Mouse (Mus musculus) thymus, postnatal 4 days (tissue): ENCODE measurements at regions not wholly inside any gene's neighbourhood (a gene's known extent, or its start where the extent isn't known, plus 50 kb on each side); places are given as distances from the start of the nearest gene placed in this dataset.

Experiments used
- DNase-seq: peaks from one replicate; pipeline ENCODE4 v3.0.0; 2021

DNA sequence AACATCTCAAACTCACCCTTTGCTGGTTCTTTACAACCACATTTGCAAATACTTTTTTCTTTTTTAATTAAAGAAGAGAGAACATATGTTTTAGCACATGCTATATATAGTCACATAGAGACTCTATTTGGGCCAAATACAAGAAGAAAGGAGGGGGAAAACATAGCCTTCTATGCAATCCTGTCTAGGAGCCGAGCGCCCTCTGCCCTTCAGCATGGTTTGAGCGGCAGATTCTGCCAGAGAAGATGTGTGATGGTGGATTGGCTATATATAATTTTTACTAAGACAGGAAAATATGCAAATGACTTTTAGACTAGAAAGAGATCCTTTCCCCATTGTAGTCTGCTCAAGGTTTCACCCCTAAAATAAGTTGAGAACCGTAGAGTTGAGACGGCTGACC is 60.0 kb upstream of the Myom1 start:
- no peak for DNase-seq

DNA sequence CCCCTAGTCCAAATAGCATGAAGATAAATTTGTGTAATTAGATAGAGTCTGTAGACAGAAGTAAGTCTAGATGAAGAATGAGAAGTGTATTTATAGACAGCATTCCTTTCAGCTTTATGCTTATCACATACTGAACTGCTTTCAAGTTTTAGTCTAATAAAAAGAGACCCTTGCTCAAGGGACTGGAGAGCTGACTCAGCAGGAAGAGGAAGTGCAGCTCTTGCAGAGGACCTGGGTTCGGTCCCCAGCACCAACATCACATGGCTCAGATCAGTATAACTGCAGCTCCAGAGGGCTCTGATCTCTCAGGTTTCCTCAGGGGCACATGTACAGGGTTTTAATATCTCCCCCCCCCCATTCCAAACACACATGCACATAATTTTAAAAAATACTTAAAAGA is 68.2 kb upstream of the Myom1 start:
- DNase-seq: no peak

DNA sequence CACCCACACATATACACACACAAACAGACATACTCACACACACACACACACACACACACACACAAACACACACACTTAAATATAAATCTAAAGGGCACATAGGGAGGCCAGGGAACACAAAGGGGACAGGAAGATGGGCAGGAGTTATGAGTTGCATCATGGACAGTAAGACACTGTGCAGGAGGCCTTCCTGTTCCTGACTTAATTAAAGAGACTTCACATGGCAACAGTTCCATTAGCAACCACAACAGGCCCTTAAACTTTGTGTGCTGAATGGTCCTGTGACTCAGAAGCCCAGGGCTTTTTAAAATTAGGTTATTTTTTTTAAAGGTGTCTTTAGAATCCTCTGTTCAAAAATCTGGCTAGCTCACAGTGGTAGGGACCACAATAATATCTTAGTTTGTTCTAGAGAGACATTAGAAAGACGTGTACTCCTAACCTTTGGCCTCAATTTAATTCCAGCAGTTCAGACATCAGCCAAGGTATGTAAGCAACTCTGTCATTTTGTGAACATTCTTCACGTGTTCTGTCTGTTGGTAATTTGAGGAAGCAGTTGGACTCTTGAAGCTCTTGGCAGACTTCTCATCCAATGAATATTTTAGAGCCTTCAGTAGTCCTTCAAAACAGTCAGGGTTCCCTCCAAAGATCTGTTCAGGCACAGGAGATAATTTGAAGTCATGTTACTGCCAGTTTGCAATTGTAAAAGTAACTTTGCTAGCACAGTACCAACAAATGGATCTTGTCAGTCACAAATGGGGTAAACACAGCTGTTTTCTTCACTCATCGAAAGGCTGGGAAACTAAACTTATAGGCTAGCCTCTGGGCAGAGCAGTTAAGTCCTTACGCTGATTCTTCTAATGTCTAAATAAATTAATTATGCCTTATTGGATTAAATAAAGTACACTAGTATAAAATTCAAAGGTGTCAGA is 69.0 kb upstream of the Myom1 start:
- DNase-seq: no peak

DNA sequence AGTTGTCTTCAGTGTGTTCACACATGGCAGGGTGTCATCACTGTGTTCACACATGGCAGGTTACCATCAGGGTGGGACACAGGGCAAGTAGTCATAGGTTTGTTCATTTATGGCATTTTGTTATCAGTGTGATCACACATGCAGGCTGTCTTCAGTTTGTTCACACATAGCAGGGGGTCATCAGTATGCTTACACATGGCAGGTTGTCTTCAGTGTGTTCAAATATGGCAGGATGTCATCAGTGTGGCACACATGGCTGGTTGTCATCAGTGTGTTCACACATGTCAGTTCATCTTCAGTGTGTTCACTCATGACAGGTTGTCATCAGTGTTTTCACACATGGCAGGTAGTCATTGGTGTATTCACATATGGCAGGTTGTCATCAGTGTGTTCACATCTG is 69.9 kb upstream of the Myom1 start:
- no peak for DNase-seq

DNA sequence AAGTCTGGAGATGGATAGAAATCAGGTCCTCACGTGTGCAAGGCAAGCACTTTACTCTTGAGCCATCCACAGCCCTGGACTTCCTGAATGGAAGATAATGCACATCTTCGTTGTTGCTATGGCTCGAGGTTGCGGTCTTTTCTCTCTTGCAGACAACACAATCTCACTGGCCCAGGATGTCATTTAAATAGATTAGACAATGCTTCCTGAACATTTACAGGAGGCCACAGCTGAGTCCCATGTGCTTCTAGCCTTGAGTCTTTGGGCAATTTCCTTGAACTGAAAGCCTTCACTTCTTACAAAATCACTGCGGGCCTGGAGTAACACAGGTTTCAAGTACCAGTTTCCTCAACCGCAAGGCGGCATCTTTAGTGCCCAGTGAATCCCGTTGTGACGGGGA is 71.8 kb upstream of the Myom1 start:
- no peak for DNase-seq

DNA sequence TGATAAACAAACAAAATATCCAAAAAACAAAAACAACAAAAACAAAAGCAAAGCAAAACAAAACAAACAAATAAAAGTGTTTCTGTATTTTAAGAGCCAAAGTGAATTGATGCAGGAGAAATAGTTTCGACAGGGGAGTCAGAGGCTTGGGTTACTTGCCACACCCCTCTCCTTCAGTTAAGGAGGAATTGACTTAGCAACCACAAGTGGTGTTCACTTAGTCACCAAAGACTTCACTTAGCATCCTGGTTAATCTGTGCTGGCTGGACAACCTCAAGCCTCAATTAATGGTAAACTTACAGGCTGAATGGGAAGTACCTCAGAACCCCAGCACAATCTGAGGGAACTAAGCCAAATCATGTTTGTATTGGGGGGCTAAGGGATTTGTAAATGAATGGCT is 72.9 kb upstream of the Myom1 start:
- DNase-seq: no peak

DNA sequence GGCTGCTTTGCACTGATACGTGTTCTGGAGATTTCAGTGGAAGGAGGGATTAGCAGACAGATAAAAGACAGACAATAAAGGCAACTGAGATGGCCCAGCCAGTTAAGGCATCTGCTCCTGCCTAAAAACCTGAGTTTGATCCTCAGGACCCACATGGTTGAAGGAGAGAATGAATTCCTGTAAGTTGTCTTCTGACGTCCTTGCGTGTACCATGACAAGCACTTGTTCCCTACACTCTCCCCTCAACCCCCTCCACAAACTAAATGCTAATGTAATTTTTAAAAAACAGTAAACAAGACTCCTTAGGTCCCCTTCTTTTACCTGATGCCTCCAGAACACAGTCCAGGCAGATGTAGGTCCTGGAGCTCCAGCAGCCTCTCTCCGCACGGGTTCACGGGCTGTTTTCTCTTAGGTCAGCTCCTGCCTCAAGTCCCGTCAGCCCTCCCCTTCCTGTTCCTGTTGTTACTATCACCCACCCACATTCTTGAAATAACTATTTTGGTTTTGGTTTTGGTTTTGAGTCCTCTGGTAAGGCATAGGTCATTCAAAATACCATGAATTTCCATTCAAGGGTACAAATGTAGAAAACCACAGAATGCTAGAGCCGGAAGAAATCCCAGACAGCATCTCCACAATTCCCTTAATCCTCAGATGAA is 71.3 kb upstream of the Tgif1 start:
- DNase-seq: peak; percentile 37

DNA sequence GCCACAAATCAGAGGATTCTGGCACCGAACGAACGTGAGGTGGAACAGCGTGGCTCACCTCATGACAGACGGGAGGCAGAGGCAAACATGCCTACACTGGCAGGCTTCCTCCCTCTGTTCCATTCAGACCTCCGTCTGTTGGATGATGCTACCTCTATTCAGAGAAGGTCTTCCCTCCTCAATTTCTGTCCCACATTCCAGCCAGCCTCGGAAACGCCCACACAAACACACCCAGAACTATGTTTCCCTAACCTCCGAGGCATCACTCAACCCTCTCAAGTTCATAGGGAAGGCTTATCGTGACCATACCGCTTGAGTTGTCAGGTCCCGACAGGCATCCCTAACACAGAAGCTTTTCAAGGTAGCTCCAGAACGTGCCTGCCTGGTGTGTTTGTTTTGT is 68.3 kb upstream of the Tgif1 start:
- DNase-seq: no peak

DNA sequence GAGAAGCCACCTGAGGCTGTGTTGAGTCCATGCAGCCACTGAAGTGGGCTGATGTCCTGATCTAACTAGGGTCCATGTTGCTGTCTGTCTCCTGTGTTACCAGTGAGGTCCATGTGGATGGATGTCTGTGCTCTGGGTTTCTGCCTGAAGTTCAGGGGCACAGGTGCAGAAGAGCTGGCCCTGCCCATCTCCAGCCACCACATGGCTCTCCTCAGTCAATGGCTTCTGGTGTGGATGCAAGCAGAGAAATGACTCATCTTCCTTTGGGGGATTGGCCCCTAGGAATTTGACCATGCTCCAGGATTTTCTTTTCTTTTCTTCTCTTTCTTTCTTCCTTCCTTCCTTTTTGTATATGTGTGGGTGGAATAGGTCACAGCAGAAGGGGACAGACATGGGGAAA is 66.8 kb upstream of the Tgif1 start:
- no peak for DNase-seq

DNA sequence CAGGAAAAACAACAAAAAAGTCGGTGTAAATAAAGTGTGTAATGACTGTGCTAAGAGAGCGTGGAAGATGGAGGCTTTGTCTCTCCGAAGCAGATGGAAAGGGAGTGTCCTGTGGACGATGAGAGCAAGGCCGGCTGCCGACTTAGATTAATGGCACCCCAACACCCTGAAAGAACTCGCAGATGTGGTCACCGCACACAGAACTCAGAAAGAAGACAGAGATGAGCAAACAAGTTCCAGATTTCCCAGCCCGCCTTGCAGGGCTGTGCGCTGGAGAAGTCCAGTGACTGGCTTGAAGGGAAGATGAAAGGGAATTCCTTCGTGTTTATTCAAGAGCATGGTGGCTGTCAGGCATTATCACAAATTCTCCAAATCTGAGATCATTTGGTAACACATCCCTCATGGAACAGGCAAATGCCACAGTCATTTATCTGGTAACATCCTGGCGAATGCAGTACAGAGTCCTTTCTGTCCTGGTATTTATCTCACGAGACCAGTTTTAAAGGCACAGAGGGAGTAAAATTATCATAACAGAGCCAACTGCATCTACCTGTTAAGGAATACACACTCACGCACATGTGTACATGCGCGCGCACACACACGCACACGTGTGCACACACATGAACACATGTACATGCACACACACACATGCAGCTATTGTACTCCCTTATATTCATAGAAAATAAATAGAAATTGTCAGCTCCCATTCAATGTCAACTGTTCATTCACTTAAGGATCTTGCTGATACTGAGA is 64.0 kb upstream of the Tgif1 start:
- no peak for DNase-seq

DNA sequence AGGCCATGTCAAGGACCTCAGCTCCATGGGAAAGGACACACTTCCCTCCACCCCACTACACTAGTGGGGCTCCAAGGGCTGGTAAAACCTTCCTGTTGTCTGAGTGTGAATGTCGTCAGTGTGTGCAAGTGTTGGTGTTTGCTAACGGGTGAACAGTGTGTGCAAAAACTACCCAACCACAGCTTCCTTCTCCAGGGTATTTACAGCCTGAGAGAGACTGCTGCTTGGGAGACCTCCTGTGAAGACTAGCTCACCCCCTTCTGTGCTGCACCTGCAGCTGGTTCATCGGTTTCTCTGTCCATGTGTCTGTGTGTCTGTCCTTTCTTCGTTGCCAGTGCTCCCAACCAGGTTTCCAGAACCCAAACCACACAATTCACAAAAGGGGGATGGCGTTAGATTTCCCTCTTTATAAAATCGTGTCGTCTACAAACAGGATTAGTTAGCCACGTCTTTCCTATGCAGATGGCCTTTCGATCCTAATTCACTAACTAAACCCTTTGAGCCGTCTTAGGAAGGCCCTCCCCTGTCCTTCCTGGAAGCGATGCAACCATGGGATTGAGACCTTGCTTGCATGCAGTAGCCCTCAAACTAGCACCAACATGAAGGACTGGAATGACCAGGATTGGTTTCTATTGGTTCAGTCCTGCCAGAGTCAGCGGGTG is 62.9 kb upstream of the Tgif1 start:
- no peak for DNase-seq

DNA sequence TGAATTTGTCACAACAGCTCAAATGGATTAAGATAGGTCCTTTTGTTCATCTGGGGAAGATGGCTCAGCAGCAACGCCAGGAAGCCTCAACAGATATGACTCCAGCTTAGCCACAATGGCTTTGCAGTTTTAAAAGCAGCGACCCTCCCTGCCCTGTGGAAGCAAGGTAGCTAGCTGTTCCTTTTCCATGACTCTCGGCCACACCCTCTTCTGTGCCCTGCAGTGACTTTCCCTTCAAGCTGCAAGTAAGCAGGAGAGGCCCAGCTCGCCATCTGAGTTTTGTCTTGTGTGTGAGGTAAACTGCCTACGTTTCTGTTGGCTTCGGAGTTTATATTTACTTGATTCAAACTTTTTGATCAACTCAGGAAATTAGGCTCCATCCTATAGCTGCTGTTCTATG is 62.1 kb upstream of the Tgif1 start:
- no peak for DNase-seq

DNA sequence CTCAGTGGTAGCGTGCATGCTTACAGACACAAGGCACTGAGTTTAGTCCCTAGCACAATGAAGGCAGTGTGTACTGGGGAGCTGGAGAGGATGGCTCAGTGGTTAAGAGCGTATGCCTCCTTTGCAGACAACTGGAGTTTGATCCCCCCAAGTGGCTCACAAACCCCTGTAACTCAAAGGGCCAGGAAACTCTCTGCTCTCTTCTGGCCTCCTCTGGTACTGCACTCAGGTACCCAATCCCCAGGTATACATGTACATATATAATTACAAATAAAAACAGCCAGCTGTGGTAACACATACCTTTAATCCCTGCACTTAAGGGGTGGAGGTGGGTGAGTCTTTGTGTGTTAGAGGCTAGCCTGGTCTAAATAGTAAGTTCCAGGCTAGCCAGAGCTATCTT is 56.9 kb upstream of the Tgif1 start:
- DNase-seq: peak; percentile 58

DNA sequence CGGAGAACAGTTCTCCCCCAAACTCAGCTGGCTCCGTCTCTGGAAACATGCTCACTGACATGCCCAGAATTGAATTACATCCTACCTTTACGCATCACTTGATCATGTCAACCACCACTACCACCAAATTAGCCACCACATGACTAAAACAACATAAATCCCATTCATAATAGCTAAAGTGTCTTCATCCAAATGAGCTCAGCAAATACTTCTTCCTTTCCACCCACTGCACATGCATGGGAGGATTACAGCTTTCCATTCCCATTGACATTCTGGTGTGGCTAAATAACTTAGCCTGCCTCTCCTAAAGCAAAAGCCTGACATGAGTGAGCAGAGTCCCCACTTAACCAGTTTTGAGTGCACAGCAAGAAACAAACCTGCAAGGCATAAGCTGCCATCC is 56.2 kb upstream of the Tgif1 start:
- DNase-seq: no peak

DNA sequence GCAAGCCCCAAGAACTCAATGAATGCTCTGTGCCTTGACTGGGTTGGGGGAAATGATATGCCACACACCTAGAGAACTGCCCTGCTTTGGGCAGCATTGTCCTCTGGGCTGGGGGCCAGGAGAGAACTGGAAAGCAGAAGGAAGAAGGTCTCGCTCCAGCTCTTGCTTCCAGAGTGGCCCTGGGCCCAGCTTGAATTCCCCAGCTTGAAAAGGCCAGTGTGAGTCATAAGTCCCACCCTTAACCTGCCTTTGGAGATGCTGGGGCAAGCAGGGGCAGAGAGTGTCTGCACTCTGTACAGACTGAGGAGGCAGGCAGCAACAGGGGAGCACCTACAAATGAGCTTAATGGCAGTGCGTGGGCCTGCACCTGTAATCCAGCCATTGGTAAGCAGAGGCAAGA is 55.0 kb upstream of the Tgif1 start:
- DNase-seq: no peak
